Mouse (Mus musculus) heart, embryonic 10.5 days (tissue): Measurements from ENCODE around the gene Cyp2g1. TPM values are rescaled to one million over a fixed set of nuclear protein-coding genes. Genes with fewer than 3 reads are reported as not detected.
"Not testable (repeated sequence)": the region's sequence is repeated elsewhere in the genome, so short reads cannot be mapped to it uniquely, and the experiment has no call there.

ENCODE experiments used
- DNase-seq: peaks from one replicate; pipeline ENCODE4 v3.0.0-alpha.2; 2017; ENCODE audit warnings: low spot score
- H3K27ac ChIP-seq: fragments of 300-500 bp; sonication (generic); 2 replicates; pipeline ENCODE4 v1.5.1; 2016; ENCODE audit warnings: mild to moderate bottlenecking
- H3K27me3 ChIP-seq: fragments of 300-500 bp; sonication (generic); 2 replicates; pipeline ENCODE4 v1.6.1; 2016; ENCODE audit warnings: mild to moderate bottlenecking; ENCODE audit not compliant: poor library complexity, insufficient read depth, severe bottlenecking
- H3K36me3 ChIP-seq: fragments of 300-500 bp; sonication (generic); 2 replicates; pipeline ENCODE4 v1.6.1; 2016; ENCODE audit warnings: mild to moderate bottlenecking, moderate library complexity
- H3K4me1 ChIP-seq: fragments of 300-500 bp; sonication (generic); 2 replicates; pipeline ENCODE4 v1.6.1; 2016; ENCODE audit warnings: mild to moderate bottlenecking
- H3K4me3 ChIP-seq: fragments of 300-500 bp; sonication (generic); 2 replicates; pipeline ENCODE4 v1.5.1; 2016; ENCODE audit warnings: mild to moderate bottlenecking, moderate library complexity
- H3K9me3 ChIP-seq: fragments of 300-500 bp; sonication (generic); 2 replicates; pipeline ENCODE4 v1.6.1; 2016; ENCODE audit warnings: mild to moderate bottlenecking, moderate library complexity
- WGBS: fragments of 180-500 bp; shearing (Covaris S2); methylation state at CpG from one replicate; pipeline ENCODE4 v1.1.7; 2016; 5-methylcytosine and 5-hydroxymethylcytosine counted together
- polyA plus RNA-seq: library from polyadenylated mRNA; unstranded; fragments of >200 nt; fragmentation: Nextera tagmentation; extraction: Ambion mirVana; gene quantifications from 2 replicates; pipeline ENCODE4 v1.2.1, GENCODE M21; 2016

The Cyp2g1 gene
- polyA plus RNA-seq, 1 experiment from 2014 or later: not detected

DNA sequence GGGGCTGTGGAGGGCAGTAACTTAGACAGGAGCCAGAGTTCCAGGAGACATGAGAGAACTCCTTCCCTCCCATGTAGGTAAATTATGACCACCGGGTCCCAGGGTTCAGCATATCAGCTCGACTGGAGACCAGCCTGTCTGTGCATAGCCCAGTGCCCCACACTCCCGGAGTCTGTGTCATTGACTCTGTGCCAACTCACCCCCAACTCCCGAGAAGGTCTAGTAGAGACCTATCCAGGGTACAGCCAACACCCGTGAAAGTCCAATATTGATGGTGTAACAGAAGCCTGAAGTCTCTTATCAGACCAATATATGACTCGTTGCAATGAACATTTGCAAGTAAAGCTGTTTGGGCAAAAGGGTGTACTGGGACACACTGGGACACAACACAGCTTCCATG is 18.7 kb upstream of the Cyp2g1 start:
- no peaks in the 10 kb centered on the region for H3K4me1 ChIP-seq
- no peak for DNase-seq
- no peak overlapping the region for H3K4me3 ChIP-seq
- H3K27ac ChIP-seq: no peak overlapping the region
- WGBS: 74% methylated on average over 6 of the region's 6 CpGs
- no peaks in the 10 kb centered on the region for H3K27me3 ChIP-seq
- no peaks in the 10 kb centered on the region for H3K36me3 ChIP-seq
- no peaks in the 10 kb centered on the region for H3K9me3 ChIP-seq

- Histone ChIP-seq H3K9me3 (no peaks in the 10 kb centered on the region), H3K27ac (no peak overlapping the region), H3K36me3 (no peaks in the 10 kb centered on the region), H3K4me3 (no peak overlapping the region), H3K27me3 (no peaks in the 10 kb centered on the region), H3K4me1 (no peaks in the 10 kb centered on the region)
- no peak for DNase-seq
Observed at GRCm38 (mm10) chr7:26800104-26800503, 8.6 kb upstream of the Cyp2g1 start.

GRCm38 (mm10) chr7:26800996-26801395 is 7.7 kb upstream of the Cyp2g1 start:
- no peak for DNase-seq
- WGBS: 89% methylated on average over 1 of the region's 1 CpGs
- no peaks in the 10 kb centered on the region for H3K36me3 ChIP-seq
- no peak overlapping the region for H3K27ac ChIP-seq
- no peak overlapping the region for H3K4me3 ChIP-seq
- H3K27me3 ChIP-seq: no peaks in the 10 kb centered on the region
- H3K9me3 ChIP-seq: no peaks in the 10 kb centered on the region
- no peaks in the 10 kb centered on the region for H3K4me1 ChIP-seq

GRCm38 (mm10) chr7:26831556-26832292 is 23.0 kb downstream of the Cyp2g1 start:
- WGBS: 74% methylated on average over 9 of the region's 9 CpGs
- H3K9me3 ChIP-seq, H3K36me3 ChIP-seq, H3K27ac ChIP-seq, H3K4me1 ChIP-seq, H3K4me3 ChIP-seq, H3K27me3 ChIP-seq, DNase-seq: not testable (repeated sequence)

GRCm38 (mm10) chr7:26832668-26833067 is 24.0 kb downstream of the Cyp2g1 start:
- H3K4me3 ChIP-seq, H3K9me3 ChIP-seq, H3K27me3 ChIP-seq, H3K27ac ChIP-seq, H3K36me3 ChIP-seq, DNase-seq, H3K4me1 ChIP-seq: not testable (repeated sequence)
- WGBS: 64% methylated on average over 7 of the region's 7 CpGs

- not testable (repeated sequence) for H3K27ac ChIP-seq, H3K27me3 ChIP-seq, H3K9me3 ChIP-seq, DNase-seq, H3K36me3 ChIP-seq, H3K4me3 ChIP-seq, H3K4me1 ChIP-seq
- WGBS: 72% methylated on average over 3 of the region's 3 CpGs
Observed at GRCm38 (mm10) chr7:26835059-26835458, 26.4 kb downstream of the Cyp2g1 start, which contains the start of gene Cyp2a5. Gene Cyp2a5, plus strand, starts transcription at chr7:26835305.

- H3K27me3 ChIP-seq, H3K4me1 ChIP-seq, DNase-seq, H3K4me3 ChIP-seq, H3K36me3 ChIP-seq, H3K27ac ChIP-seq, H3K9me3 ChIP-seq: not testable (repeated sequence)
- WGBS: 73% methylated on average over 2 of the region's 2 CpGs
Observed at GRCm38 (mm10) chr7:26843400-26843799, 34.7 kb downstream of the Cyp2g1 start.

GRCm38 (mm10) chr7:26850063-26850462 is 41.4 kb downstream of the Cyp2g1 start:
- H3K27me3 ChIP-seq, H3K4me1 ChIP-seq, H3K36me3 ChIP-seq, H3K27ac ChIP-seq, H3K9me3 ChIP-seq, H3K4me3 ChIP-seq, DNase-seq: not testable (repeated sequence)

Other genes with a start within 250 kb of the Cyp2g1 start
- not detected in 2 replicates for gene Vmn1r185, start 190.4 kb upstream of the Cyp2g1 start, polyA plus RNA-seq
- gene Cyp2b23, start 122.5 kb upstream of the Cyp2g1 start, polyA plus RNA-seq: not detected in 2 replicates
- gene Cyp2b19, start 51.8 kb upstream of the Cyp2g1 start, polyA plus RNA-seq: not detected in 2 replicates
- not detected in 2 replicates for gene Cyp2a5, start 26.4 kb downstream of the Cyp2g1 start, polyA plus RNA-seq
- not detected in 2 replicates for gene Cyp2a22, start 130.5 kb downstream of the Cyp2g1 start, polyA plus RNA-seq
- not detected in 2 replicates for gene Cyp2a12, start 220.2 kb downstream of the Cyp2g1 start, polyA plus RNA-seq